Mouse (Mus musculus) left cerebral cortex, adult 8-10 months (tissue): ENCODE data around the gene E330017A01Rik. TPM values are rescaled to one million over a fixed set of nuclear protein-coding genes. Genes with fewer than 3 reads are reported as not detected.
"Not testable (repeated sequence)": the region's sequence is repeated elsewhere in the genome, so short reads cannot be mapped to it uniquely, and the experiment has no call there.

Experiments
- DNase-seq, 2 experiments: peaks; one replicate each; pipeline ENCODE4 v3.0.0; 2022; ENCODE audit warnings: low spot score in 2 of 2
- total RNA-seq, 4 experiments: library from RNA; stranded (reverse); gene quantifications; 2 replicates each; pipeline ENCODE4 v1.2.4; 2022

E330017A01Rik gene
- not detected for total RNA-seq

GRCm38 (mm10) chr16:58638689-58639175 is at the start of gene E330017A01Rik:
Gene E330017A01Rik, minus strand, starts transcription at chr16:58638739.
- DNase-seq: no peak

GRCm38 (mm10) chr16:58685548-58686537 is 47.3 kb upstream of the E330017A01Rik start:
- no peak for DNase-seq

- DNase-seq: no peak
Measured at GRCm38 (mm10) chr16:58684537-58684936, 46.0 kb upstream of the E330017A01Rik start.

DNA sequence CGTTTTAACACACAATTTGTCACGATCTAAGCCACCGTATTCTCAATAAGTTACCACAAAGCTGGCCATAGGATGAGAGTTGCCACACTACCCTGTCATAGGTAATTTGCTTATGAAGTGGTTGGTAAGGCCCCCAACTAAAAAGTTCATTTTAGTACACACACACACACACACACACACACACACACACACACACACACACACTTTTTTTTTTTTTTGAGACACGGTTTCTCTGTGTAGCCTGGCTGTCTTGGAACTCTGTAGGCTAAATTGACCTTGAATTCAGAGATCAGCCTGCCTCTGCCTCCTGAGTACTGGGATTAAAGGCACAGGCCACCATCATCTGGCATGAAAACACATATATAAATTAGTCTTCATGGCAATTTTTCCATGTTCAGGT is 45.4 kb upstream of the E330017A01Rik start:
- DNase-seq: no peak

DNA sequence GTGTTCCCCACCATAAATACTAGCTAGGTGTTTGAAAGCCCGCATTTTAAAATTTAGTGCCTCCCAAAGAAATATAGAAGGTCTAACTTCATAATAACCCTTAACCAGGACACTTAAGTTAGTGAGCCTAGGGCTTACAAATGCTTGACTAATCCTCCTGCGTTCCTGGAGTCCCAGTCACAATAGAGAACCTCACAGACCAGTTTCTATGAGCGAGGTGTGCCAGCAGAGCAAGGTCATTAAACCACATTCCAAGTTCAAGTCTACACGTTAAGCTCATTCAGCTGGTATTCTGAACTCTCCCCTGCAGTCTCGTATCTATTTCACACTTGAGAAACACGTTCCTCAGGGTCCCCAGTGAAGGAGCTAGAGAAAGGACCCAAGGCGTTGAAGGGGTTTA is 44.3 kb upstream of the E330017A01Rik start:
- no peak for DNase-seq

- DNase-seq: no peak
Measured at GRCm38 (mm10) chr16:58682046-58682445, 43.5 kb upstream of the E330017A01Rik start.

DNA sequence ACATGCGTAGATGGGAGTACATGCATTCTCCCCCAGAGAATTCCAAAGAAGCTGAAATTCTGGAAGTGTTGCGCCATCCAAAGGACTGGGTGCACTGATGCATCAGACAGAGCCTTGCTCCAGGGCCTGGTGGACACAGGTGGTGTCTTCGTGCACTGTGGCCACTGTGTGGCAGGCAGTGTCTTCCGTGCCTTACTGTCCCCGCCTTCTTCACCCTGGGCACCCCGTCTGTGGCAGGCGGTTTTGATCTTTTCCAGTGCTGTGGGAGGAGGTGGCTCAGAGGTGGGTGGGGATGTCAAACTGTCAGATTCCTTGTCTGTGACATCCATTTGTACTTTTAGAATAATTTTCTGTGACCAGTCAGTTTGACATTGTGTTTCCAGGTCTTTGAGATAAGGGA is 40.1 kb upstream of the E330017A01Rik start:
- no peak for DNase-seq

DNA sequence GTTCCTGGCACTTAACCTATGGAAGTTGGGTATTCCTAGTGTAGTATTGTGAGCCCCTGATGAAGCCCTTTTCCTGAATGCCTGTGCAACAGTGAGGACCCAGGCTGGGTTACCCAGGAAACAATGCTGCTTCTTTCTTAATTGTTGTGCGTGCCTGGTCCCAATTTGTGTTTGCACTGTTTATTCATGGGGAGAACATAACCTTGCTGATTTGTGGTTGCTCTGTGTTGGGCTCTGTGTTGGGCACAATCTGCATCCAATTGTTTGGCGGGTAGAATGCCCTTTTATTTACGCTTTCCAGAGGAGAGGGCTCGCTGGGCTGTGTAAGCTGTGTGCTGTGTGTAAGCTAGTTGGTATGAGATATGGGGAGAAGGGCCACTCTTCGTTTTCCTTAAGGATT is 39.0 kb upstream of the E330017A01Rik start:
- no peak for DNase-seq

- no peak for DNase-seq
Measured at GRCm38 (mm10) chr16:58676633-58677032, 38.1 kb upstream of the E330017A01Rik start.

GRCm38 (mm10) chr16:58676156-58676555 is 37.6 kb upstream of the E330017A01Rik start:
- DNase-seq: no peak

DNA sequence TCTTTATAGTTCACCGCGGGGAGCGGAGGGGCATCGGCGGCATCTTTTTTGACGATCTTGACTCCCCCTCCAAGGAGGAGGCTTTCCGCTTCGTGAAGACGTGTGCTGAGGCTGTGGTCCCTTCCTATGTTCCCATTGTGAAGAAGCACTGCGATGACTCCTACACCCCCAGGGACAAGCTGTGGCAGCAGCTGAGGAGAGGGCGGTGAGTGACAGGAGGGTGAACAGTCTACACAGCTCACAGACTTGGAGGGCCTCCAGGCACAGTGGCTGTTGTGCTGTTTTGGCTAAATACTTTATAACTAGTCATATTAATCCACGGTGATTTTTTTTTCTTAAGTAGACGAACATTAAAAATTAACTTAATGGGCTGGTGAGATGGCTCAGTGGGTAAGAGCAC is 36.7 kb upstream of the E330017A01Rik start:
- DNase-seq: no peak

DNA sequence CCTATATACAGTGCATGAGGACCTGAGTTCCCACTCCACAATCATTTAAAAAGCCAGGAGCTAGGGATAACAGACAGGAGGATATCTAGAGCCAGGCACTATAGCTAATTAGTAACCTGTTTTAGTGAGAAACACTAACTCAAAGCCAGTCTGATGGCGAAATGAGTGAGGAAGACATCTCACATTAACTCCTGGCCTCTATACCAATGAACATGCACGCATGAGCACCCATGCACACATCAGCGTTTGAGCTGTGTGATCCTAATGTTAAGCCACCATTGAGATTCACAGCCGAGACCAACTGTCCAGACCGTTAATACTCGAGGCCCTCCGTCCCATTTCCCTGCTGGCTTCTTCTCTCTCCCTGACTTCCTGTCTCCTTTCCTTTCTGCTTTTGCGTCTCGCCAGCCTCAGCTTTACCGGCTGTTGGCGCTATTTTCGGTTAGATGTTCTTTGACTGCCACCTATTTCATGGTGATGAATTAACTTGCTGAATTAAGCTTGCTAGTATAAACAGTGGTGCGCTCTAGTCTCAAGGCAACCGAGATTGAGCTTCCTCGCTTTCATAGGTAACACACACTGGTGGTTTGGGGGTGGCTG is 35.4 kb upstream of the E330017A01Rik start:
- DNase-seq: no peak

- no peak for DNase-seq
Measured at GRCm38 (mm10) chr16:58672396-58672795, 33.9 kb upstream of the E330017A01Rik start.

DNA sequence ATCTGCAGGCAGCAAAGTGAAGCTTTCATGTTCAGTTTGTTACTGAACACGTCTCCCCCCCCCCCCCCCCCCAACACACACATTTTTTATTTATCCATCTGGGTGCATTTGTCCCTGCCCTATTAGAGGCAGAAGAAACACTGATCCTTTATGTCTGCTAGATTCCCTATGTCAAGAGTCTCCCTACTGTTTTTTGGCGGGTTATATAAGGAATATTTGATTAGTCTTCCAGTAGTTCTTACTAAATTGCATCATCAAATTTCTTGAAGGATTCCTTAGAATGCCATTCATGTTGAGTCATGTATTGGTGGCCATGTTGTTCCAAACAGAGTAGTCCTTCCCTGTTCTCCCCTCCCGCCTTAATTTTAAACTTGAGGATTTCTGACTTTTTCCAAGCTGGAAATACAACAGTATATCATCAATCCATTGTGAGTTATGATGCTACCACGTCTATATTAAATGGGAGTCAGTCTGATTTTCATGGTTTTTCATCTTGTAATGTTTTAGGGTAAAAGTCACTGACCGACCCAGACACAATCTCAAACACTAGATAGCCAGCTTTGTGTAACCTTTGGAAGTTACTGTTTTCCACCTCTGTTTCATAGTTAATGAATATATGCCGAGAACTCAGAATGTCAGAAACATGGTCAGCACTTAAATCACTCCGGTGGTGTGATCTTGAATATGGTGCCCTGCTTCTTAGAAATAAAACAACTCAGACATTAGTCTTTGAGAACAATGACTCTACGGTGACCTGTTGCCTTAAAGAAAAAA is 32.9 kb upstream of the E330017A01Rik start:
- no peak for DNase-seq

DNA sequence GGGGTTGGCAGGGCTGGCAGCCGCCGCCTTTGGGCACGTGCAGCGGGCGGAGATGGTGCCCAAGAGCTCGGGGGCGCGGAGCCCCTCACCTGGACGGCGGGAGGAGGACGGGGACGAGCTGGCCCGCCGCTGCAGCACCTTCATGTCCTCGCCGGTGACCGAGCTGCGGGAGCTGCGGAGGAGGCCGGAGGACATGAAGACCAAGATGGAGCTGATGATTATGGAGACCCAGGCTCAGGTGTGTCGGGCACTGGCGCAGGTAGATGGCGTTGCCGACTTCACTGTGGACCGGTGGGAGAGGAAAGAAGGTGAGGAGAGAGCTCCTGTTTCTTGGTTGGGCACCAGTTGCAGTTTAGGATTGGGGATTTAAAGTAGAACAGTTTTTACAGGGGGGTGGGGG is 32.1 kb upstream of the E330017A01Rik start:
- DNase-seq: no peak

DNA sequence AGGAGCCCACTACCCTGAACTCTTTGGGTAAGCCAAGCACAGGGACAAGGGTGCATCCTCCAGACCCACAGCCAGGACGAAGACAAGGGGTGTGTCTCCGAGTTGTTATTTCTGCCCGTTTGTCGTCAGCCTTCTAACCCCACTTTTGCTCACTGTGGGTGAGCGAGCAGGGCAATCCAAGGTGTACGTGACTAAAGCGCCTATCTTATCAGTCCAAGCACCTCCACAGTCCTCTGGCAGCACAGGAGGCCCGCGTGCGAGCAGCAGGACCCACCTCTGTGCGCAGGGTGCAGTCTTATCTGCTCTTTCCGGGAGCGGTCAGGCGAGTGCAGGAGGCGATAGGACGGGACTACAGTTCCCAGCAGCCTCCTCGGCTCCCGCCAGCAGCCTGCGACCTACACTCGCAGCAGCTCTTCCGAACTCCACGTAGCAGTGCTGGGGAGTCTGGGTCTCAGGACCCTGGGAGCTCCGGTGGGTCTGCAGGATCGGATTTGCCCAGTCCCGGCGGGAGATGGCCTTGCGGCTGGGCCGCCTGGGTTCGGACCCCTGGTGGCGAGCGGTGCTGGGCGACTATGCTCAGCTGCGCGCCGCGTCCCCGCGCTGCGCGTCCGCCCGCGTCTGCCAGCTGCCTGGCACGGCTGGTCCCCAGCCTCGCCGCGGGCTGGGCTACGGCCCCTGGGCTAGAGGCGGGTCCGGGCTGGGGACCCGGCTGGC is 31.5 kb upstream of the E330017A01Rik start, which contains the start of gene Cpox:
Gene Cpox (plus strand): TSS at position 376 of the 714 bp plus-strand sequence.
- DNase-seq: peak; percentile 82 to 83

DNA sequence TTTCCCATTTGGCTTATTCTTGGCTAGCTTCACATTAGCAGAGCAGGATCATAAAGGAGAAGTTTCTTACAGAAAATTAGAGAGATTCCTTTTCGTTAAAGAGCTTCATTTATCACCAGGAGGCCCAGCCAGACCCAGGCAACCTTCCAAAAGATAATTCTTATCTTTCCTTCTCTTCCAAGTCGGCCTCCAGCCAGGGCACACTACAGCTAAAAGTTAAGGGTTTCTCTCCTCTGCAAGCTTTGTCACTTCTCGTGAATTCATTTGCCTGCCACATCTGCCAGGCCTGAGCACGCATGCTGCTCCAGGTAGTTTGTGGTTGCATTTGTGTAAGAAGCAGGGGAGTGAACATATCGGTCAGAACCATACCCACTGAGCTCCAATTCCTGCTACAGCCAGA is 30.7 kb upstream of the E330017A01Rik start:
- no peak for DNase-seq

GRCm38 (mm10) chr16:58668586-58668985 is 30.0 kb upstream of the E330017A01Rik start:
- DNase-seq: no peak

GRCm38 (mm10) chr16:58666681-58667080 is 28.1 kb upstream of the E330017A01Rik start:
- DNase-seq: not testable (repeated sequence)

DNA sequence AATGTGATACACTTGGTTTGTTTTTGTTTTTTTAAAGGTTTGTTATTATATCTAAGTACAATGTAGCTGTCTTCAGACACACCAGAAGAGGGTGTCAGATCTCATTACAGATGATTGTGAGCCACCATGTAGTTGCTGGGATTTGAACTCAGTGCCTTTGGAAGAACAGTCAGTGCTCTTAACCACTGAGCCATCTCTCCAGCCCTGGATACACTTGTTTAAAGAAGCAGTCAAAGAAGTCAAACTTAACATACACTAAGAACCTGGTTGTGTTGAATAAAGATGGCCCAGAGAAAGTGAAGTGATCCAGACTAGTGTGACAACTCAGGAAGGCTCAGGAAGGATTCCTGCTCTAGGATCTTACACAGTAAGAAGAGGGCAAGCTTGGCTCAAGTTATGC is 26.6 kb upstream of the E330017A01Rik start:
- not testable (repeated sequence) for DNase-seq

DNA sequence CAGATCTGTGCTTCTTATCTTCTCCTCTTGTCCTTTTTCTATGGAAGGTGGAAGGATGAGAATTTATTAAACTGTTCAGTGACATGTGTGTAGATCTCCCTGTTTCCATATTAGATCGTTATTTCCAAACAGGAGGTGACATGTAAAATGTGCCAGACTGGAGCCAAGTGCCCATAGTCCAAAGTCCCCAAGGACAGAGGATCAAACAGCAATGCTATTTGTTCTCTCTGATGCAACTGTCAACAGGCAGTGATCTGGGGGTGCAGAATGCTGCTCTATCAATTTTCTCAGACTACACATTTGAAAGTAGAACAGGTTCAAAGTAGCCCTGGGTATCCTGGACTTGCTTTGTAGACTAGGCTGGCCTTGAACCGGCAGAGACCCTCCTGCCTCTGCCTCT is 25.3 kb upstream of the E330017A01Rik start:
- DNase-seq: no peak
